Mouse (Mus musculus): ENCODE results near the gene Lrrc51.

The Lrrc51 gene

GRCm38 (mm10) chr7:101933751-101934240, at the start of gene Lrrc51, which contains the start of gene Numa1:
Gene Lrrc51, minus strand, starts transcription at chr7:101933895.
Gene Numa1, plus strand, starts transcription at chr7:101934111.
- peak; percentile 98 for DNase-seq (ENCODE audit: low read depth, low spot score)

DNA sequence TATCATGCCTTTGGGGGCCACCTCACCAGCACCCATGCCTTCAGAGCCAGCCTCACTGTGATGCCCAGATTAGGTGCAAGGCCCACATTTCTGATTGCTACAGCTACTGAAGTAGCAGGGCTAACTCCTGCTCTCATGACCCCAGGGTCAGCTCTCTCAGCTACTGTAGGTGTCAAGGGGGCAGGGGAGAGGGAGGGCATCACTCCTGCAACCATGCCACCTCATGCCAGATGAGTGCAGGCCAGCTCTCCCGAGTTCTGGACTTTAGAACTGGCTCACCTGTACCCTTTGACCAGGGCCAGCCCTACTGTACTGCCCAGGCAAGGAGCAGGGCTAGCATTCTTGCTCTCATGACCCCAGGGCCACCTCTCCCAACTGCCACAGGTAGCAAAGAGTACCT, 49.0 kb upstream of the Lrrc51 start:
- DNase-seq (ENCODE audit: low read depth, low spot score) = no peak

GRCm38 (mm10) chr7:101974505-101974904, 40.8 kb upstream of the Lrrc51 start:
- DNase-seq (ENCODE audit: low read depth, low spot score) = no peak

DNA sequence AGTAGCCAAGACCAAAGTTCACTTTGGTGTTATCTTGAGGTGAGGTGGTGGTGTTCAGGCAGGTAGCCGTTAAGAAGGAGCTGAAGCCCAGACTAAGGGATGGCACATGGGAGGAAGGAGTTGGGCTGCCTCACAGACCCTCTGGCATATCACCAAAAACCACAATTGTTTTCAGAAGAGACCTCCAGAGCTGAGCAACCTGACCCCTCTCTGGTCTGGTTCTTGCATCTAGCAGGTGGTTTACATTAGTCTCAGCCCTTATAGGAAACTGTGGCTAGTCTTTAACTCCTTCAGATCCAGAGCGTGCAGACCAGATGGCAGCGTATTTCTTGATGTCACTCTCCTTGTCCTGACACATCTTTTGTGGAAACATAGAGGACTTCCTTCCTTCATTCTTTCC, 40.0 kb upstream of the Lrrc51 start:
- no peak for DNase-seq (ENCODE audit: low read depth, low spot score)

GRCm38 (mm10) chr7:101971721-101972120, 38.0 kb upstream of the Lrrc51 start:
- DNase-seq (ENCODE audit: low read depth, low spot score) = no peak

- peak; percentile 88 for DNase-seq (ENCODE audit: low read depth, low spot score)
These were observed 37.2 kb upstream of the Lrrc51 start for GRCm38 (mm10) chr7:101970821-101971461.

- peak; percentile 86 for DNase-seq (ENCODE audit: low read depth, low spot score)
These were observed 36.7 kb upstream of the Lrrc51 start for GRCm38 (mm10) chr7:101970429-101970775.

DNA sequence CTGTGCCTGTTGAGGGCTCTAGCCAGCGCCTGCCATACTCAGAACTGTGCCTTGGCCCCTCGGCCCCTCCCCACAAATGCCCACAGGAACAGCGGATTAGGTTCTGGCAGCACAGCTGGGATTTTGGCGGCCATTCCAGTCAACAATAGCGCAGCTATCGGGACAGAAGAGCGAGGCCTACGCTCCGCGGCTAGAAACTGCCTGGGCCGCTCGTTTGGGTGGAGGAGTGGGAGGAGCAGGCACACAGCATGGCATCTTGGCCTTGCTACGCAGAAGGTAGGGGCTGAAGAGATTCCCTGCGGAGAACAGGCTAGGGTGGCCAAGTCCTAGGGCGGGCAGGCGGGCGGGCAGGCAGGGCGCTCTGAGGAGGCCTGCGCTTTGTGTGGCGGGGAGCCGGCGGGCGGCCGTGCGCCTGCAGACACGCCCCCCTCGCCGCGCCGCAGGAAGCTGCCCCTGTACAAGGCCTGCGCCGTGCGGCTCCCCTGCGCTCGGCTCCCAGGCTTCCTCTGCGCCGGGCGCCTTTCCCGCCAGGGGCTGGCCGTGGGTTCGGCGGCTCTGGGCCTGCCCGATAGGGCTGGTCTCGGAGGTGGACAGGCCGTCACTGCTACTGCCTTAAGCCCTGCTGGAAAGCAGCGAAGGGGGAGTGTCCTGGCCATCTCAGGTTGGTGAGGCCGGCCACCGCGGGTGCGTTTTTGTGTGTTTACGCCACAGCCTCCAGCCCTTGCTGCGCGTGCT, 36.2 kb upstream of the Lrrc51 start:
- peak; percentile 91 for DNase-seq (ENCODE audit: low read depth, low spot score)

GRCm38 (mm10) chr7:101968751-101969150, 35.1 kb upstream of the Lrrc51 start:
- DNase-seq (ENCODE audit: low read depth, low spot score) = no peak

- DNase-seq (ENCODE audit: low read depth, low spot score) = no peak
These were observed 33.6 kb upstream of the Lrrc51 start for GRCm38 (mm10) chr7:101967256-101967655.

DNA sequence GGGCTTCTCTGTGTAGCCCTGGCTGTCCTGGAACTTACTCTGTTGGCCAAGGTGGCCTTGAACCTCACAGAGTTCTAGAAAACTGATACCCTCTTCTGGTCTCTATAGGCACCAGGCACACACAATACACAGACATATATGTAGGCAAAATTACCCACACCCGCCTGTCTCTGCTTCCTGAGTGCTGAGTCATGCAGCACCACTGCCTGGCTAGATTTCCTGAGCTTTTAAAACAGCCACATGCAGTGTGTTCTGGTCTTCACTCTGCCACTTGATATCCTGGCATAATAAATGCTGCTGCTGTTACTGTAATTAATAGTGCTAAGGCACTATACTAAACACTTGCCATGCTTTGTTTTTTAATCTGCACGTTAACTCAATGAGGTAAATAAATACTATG, 31.9 kb upstream of the Lrrc51 start:
- no peak for DNase-seq (ENCODE audit: low read depth, low spot score)

GRCm38 (mm10) chr7:101964551-101964950, 30.9 kb upstream of the Lrrc51 start:
- DNase-seq (ENCODE audit: low read depth, low spot score) = no peak

- DNase-seq (ENCODE audit: low read depth, low spot score) = no peak
These were observed 29.9 kb upstream of the Lrrc51 start for GRCm38 (mm10) chr7:101963621-101964020.

GRCm38 (mm10) chr7:101962829-101963228, 29.1 kb upstream of the Lrrc51 start:
- no peak for DNase-seq (ENCODE audit: low read depth, low spot score)

GRCm38 (mm10) chr7:101956911-101957310, 23.2 kb upstream of the Lrrc51 start:
- no peak for DNase-seq (ENCODE audit: low read depth, low spot score)

DNA sequence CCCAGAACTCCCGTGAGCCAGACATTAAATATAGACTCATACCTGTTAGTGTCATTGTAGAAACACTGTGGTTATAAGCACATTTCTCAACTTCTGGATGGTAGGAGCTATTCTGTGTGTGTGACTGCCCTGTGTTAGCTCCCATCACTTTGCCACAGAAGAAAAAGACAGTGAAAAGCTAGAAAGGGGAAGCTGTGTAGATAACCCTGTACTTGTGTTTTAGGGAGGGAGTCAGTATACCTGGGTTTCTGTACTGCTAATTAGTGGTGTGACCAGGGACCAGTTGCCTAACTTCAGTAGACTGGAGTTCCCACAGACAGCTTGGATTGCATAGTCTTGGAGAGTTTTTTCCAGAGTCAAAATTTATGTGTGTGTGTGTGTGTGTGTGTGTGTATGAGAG, 22.8 kb upstream of the Lrrc51 start:
- peak; percentile 40 for DNase-seq (ENCODE audit: low read depth, low spot score)

DNA sequence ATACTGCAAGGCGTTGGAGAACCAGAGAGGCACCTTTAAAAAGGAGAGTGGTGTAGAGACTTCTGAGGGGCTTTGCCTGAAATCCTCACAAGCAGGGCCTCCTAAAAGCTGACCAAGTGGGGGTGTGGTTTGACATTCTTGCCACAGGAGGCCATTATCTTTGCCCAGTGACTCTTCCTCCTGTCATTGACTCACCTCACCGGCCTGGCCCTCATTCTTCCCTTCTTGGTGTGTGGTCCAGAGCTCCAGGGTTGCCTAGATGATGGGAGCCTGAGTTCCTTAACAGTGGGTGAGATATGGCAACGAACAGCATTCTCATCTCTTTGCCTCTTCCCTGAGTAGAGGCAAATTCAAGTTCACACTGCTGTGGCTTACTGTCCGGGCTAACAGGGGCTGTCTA, 22.2 kb upstream of the Lrrc51 start:
- DNase-seq (ENCODE audit: low read depth, low spot score) = no peak

- DNase-seq (ENCODE audit: low read depth, low spot score) = peak; percentile 59
These were observed 21.6 kb upstream of the Lrrc51 start for GRCm38 (mm10) chr7:101955276-101955675.

DNA sequence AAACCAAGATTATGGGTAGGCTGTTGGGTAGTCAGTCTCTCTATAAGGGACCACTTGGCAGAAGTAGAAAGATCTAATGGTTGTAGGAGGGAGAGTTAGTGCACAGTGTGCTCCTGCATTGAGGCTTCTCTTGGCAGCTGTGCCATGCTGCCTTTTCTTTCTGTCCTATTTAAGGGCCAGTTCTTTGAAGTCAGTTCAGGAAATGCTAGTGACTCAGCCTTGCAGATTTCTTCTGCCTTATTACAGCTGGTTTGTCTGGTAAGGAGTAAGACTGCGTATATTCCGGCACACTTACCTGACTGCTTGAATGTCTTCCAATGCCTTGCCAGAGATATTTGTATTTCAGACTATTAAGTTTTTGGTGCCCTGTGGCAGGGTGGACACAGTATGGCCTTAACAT, 20.5 kb upstream of the Lrrc51 start:
- DNase-seq (ENCODE audit: low read depth, low spot score) = no peak

DNA sequence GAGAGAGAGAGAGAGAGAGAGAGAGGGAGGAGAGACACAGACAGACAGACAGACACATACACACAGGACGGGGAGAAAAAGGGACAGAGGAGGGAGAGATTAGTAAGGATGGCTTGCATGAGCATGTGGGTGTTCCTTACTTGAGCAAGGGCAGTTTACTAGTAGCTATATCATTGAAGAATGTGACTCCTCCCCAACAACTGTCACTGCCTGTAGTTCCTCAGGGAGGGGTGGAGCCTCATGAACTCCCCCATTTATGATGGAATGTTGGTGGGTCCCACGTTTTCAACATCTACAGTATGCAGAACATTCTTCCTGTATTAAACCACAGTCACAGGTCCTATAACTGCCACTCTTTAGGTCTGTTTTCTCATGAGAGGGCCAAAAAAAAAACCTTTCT, 18.4 kb upstream of the Lrrc51 start:
- DNase-seq (ENCODE audit: low read depth, low spot score) = no peak

DNA sequence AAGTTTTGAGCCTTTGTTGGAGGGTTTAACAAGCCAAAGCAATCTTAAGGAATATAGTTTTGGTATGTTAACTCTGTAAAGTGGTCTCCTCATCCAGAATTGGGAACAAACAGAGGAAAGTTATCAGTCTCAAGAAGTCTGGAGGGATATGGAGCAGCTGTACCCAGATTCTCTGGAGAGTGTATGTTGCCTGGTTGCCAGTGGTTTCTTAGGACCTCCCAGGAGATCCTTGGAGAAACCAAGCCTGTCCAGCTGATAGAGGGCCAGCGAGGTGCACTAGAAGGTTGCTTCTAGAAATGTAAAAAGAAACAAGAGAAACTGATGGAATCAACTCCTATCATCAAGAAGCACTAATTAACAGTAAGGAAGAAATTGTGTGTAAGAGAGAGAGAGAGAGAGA, 18.0 kb upstream of the Lrrc51 start:
- no peak for DNase-seq (ENCODE audit: low read depth, low spot score)

- peak; percentile 73 for DNase-seq (ENCODE audit: low read depth, low spot score)
These were observed 15.3 kb upstream of the Lrrc51 start for GRCm38 (mm10) chr7:101949008-101949407.

DNA sequence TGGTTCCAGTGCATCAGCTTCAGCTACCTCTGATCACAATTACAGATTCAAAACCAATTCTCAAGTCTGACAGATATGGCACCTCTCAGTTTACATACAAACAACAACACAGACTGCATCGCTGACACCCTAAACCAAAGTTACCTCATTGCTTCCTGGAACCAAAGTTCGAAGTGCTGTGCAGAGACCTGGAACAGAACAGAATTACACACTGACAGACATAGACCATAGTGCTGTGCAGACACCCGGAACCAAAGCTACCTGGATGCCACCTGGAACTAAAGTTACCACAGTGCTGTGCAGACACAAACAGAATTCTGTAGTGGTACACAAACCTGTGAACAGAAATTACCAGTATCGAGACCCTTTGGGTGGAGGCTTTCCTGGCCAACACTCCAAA, 6.1 kb upstream of the Lrrc51 start:
- DNase-seq (ENCODE audit: low read depth, low spot score) = no peak

All from A20 (cell line).